Mouse (Mus musculus): ENCODE data around the gene Sele. TPM values are rescaled to one million over a fixed set of nuclear protein-coding genes. Genes with fewer than 3 reads are reported as not detected.

Sele gene
- total and polyA plus RNA-seq, 3 experiments = 0.23 to 0.70 (median 0.70) TPM

- Histone ChIP-seq H3K79me2 (replicated peaks; ENCODE audit: control insufficient read depth, insufficient read depth, low read length) (no peaks in the 10 kb centered on the region), H3K27ac (no peak overlapping the region), H3K4me1 (ENCODE audit: control insufficient read depth, insufficient read depth, low read length) (no peaks in the 10 kb centered on the region), H3K4me3 (no peak overlapping the region), H3K36me3 (ENCODE audit: control insufficient read depth, insufficient read depth, low read length) (no peaks in the 10 kb centered on the region), H3K27me3 (ENCODE audit: control insufficient read depth, insufficient read depth, low read length) (no peaks in the 10 kb centered on the region), H3K9ac (ENCODE audit: low read depth, low read length) (no peak overlapping the region)
- no peak for DNase-seq
- TF ChIP-seq CTCF (IDR thresholded peaks at IDR 0.05) = no peak
- TF ChIP-seq EP300 (IDR thresholded peaks at IDR 0.05; ENCODE audit: insufficient read depth, low read depth, low read length) = no peak
- no peak for TF ChIP-seq POLR2A (IDR thresholded peaks at IDR 0.05; ENCODE audit: insufficient read depth, low read depth, low read length)
- intact Hi-C loops (cut with DNase I) = no loop called here
- 49% methylated on average over 2 of the region's 2 CpGs for WGBS
Measured at GRCm38 (mm10) chr1:164062856-164063255, 14.8 kb downstream of the Sele start.

DNA sequence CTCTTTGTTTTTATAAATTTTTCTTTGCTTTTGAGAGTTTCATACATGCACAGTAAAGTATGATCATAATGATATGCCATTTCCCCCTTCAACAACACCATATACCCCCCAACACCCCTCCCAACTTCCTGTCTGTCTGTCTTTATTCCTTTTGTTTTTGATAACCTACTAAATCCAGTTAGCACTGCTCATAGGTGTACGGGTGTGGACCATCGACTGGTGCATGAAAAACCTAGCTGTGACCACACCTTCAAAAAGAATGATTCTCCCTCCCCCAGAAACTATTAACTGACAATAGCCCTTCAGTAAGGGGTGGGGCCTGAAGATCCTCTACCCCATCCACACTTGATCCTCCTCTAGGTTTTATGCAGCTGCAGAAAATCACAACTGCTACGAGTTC is 15.7 kb downstream of the Sele start:
- Histone ChIP-seq H3K36me3 (ENCODE audit: control insufficient read depth, insufficient read depth, low read length) (no peaks in the 10 kb centered on the region), H3K79me2 (replicated peaks; ENCODE audit: control insufficient read depth, insufficient read depth, low read length) (no peaks in the 10 kb centered on the region), H3K27me3 (ENCODE audit: control insufficient read depth, insufficient read depth, low read length) (no peaks in the 10 kb centered on the region), H3K9ac (ENCODE audit: low read depth, low read length) (no peak overlapping the region), H3K27ac (no peak overlapping the region), H3K4me1 (ENCODE audit: control insufficient read depth, insufficient read depth, low read length) (no peaks in the 10 kb centered on the region), H3K4me3 (no peak overlapping the region)
- DNase-seq = no peak
- intact Hi-C loops (cut with DNase I) = no loop called here
- WGBS = 34% methylated on average over 3 of the region's 3 CpGs
- TF ChIP-seq EP300 (IDR thresholded peaks at IDR 0.05; ENCODE audit: insufficient read depth, low read depth, low read length) (no peak), CTCF (IDR thresholded peaks at IDR 0.05) (no peak), POLR2A (IDR thresholded peaks at IDR 0.05; ENCODE audit: insufficient read depth, low read depth, low read length) (no peak)

- no peak overlapping the region for H3K27ac ChIP-seq
- no peak overlapping the region for H3K9ac ChIP-seq (ENCODE audit: low read depth, low read length)
- DNase-seq = no peak
- intact Hi-C loops (cut with DNase I) = no loop called here
- H3K79me2 ChIP-seq (replicated peaks; ENCODE audit: control insufficient read depth, insufficient read depth, low read length) = no peaks in the 10 kb centered on the region
- no peaks in the 10 kb centered on the region for H3K4me1 ChIP-seq (ENCODE audit: control insufficient read depth, insufficient read depth, low read length)
- H3K4me3 ChIP-seq = no peak overlapping the region
- TF ChIP-seq EP300 (IDR thresholded peaks at IDR 0.05; ENCODE audit: insufficient read depth, low read depth, low read length) (no peak), CTCF (IDR thresholded peaks at IDR 0.05) (no peak), POLR2A (IDR thresholded peaks at IDR 0.05; ENCODE audit: insufficient read depth, low read depth, low read length) (no peak)
- H3K36me3 ChIP-seq (ENCODE audit: control insufficient read depth, insufficient read depth, low read length) = no peaks in the 10 kb centered on the region
- no peaks in the 10 kb centered on the region for H3K27me3 ChIP-seq (ENCODE audit: control insufficient read depth, insufficient read depth, low read length)
Measured at GRCm38 (mm10) chr1:164069261-164069660, 21.2 kb downstream of the Sele start.

GRCm38 (mm10) chr1:164070461-164070860 is 22.4 kb downstream of the Sele start:
- no peak overlapping the region for H3K9ac ChIP-seq (ENCODE audit: low read depth, low read length)
- intact Hi-C loops (cut with DNase I) = no loop called here
- no peaks in the 10 kb centered on the region for H3K36me3 ChIP-seq (ENCODE audit: control insufficient read depth, insufficient read depth, low read length)
- no peak for DNase-seq
- WGBS = 83% methylated on average over 4 of the region's 4 CpGs
- no peaks in the 10 kb centered on the region for H3K79me2 ChIP-seq (replicated peaks; ENCODE audit: control insufficient read depth, insufficient read depth, low read length)
- no peak for TF ChIP-seq POLR2A (IDR thresholded peaks at IDR 0.05; ENCODE audit: insufficient read depth, low read depth, low read length)
- no peak for TF ChIP-seq EP300 (IDR thresholded peaks at IDR 0.05; ENCODE audit: insufficient read depth, low read depth, low read length)
- no peak for TF ChIP-seq CTCF (IDR thresholded peaks at IDR 0.05)
- no peak overlapping the region for H3K4me3 ChIP-seq
- H3K27me3 ChIP-seq (ENCODE audit: control insufficient read depth, insufficient read depth, low read length) = no peaks in the 10 kb centered on the region
- H3K4me1 ChIP-seq (ENCODE audit: control insufficient read depth, insufficient read depth, low read length) = no peaks in the 10 kb centered on the region
- no peak overlapping the region for H3K27ac ChIP-seq

DNA sequence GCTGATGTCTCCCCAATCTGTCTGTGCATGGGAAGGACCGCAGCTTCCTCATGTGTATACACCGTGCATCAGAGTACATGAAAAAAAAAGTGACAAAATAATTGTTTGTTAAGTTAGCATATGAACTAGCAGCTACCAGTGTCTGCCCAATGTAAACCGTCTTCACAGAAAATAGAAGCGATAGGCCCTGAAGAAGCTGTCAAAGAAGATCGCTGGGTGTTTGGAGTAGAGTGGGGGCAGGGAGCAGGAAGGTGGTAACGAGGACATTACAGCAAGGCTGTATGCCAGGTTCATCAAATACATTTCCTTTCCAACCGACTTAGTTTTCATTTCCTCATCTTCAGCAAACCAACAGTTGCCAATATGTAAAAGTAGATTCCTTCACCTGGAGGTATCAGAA is 23.1 kb downstream of the Sele start:
- 70% methylated on average over 7 of the region's 7 CpGs for WGBS
- no peak overlapping the region for H3K4me3 ChIP-seq
- H3K27ac ChIP-seq = no peak overlapping the region
- H3K9ac ChIP-seq (ENCODE audit: low read depth, low read length) = no peak overlapping the region
- no peaks in the 10 kb centered on the region for H3K4me1 ChIP-seq (ENCODE audit: control insufficient read depth, insufficient read depth, low read length)
- H3K79me2 ChIP-seq (replicated peaks; ENCODE audit: control insufficient read depth, insufficient read depth, low read length) = no peaks in the 10 kb centered on the region
- no peaks in the 10 kb centered on the region for H3K36me3 ChIP-seq (ENCODE audit: control insufficient read depth, insufficient read depth, low read length)
- intact Hi-C loops (cut with DNase I) = no loop called here
- TF ChIP-seq EP300 (IDR thresholded peaks at IDR 0.05; ENCODE audit: insufficient read depth, low read depth, low read length) (no peak), POLR2A (IDR thresholded peaks at IDR 0.05; ENCODE audit: insufficient read depth, low read depth, low read length) (no peak), CTCF (IDR thresholded peaks at IDR 0.05) (no peak)
- H3K27me3 ChIP-seq (ENCODE audit: control insufficient read depth, insufficient read depth, low read length) = no peaks in the 10 kb centered on the region
- no peak for DNase-seq

DNA sequence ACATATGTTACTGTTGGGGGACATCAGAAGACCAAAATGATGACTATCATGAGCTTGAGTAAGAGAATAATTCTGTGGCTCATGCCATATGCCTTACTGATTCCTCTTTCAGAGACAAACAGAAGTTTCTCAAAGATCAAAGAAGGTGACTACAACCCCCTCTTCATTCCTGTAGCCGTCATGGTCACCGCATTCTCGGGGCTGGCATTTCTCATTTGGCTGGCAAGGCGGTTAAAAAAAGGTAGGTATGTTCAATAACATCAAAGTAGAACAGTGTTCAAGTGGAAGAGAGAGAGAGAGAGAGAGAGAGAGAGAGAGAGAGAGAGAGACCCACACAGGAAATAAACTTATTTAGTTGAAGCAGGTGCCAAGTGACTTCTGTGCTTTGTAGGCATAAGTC is 24.0 kb downstream of the Sele start:
- WGBS = 88% methylated on average over 4 of the region's 4 CpGs
- TF ChIP-seq POLR2A (IDR thresholded peaks at IDR 0.05; ENCODE audit: insufficient read depth, low read depth, low read length) = no peak
- no peak for TF ChIP-seq EP300 (IDR thresholded peaks at IDR 0.05; ENCODE audit: insufficient read depth, low read depth, low read length)
- no peak for TF ChIP-seq CTCF (IDR thresholded peaks at IDR 0.05)

More for the DNA sequence above, 24.0 kb downstream of the Sele start:
- no peak overlapping the region for H3K4me3 ChIP-seq
- no peak overlapping the region for H3K27ac ChIP-seq
- no peaks in the 10 kb centered on the region for H3K4me1 ChIP-seq (ENCODE audit: control insufficient read depth, insufficient read depth, low read length)
- no peak for DNase-seq
- no peaks in the 10 kb centered on the region for H3K79me2 ChIP-seq (replicated peaks; ENCODE audit: control insufficient read depth, insufficient read depth, low read length)
- no peaks in the 10 kb centered on the region for H3K36me3 ChIP-seq (ENCODE audit: control insufficient read depth, insufficient read depth, low read length)
- H3K9ac ChIP-seq (ENCODE audit: low read depth, low read length) = no peak overlapping the region
- intact Hi-C loops (cut with DNase I) = no loop called here
- H3K27me3 ChIP-seq (ENCODE audit: control insufficient read depth, insufficient read depth, low read length) = no peaks in the 10 kb centered on the region

All from heart, adult 2 months (tissue).